ENCODE assay signal across 7 mouse cellular contexts in genomic region chr4:44072146-44072872, GRCm38 (mm10). TPM values are rescaled to one million over a fixed set of nuclear protein-coding genes. Genes with fewer than 3 reads are reported as not detected.
DNase-seq lines count a peak whose midpoint lies in the region; ATAC-seq lines count a peak whose summit lies in the region.

No protein-coding gene starts in this region.

- peak overlapping the region; percentile 64 for H3K4me2 ChIP-seq in embryonic facial prominence, embryonic 11.5 days (ENCODE audit: low read depth, low read length)
- peak overlapping the region; percentile 90 for H3K4me2 ChIP-seq in midbrain, embryonic 12.5 days (replicated peaks)

- under 1% methylated on average over 70 of the region's 70 CpGs for WGBS in embryonic facial prominence, embryonic 11.5 days
- WGBS in limb, embryonic 10.5 days: under 1% methylated on average over 70 of the region's 70 CpGs
- under 1% methylated on average over 58 of the region's 70 CpGs for WGBS in midbrain, embryonic 12.5 days

- 0 out of 2 replicates have a peak overlapping the region, but pooled peaks have one; percentile 5 for H3K27ac ChIP-seq in embryonic facial prominence, embryonic 11.5 days (replicated peaks; ENCODE audit: low read depth, low read length)
- peak overlapping the region; percentile 89 for H3K27ac ChIP-seq in limb, embryonic 10.5 days
- H3K27ac ChIP-seq in midbrain, embryonic 12.5 days (replicated peaks): peak overlapping the region; percentile 69

- H3K9me3 ChIP-seq in embryonic facial prominence, embryonic 11.5 days (replicated peaks; ENCODE audit: control insufficient read depth, low read length): no peaks in the 10 kb centered on the region
- H3K9me3 ChIP-seq in limb, embryonic 10.5 days (replicated peaks): no peaks in the 10 kb centered on the region
- no peaks in the 10 kb centered on the region for H3K9me3 ChIP-seq in midbrain, embryonic 12.5 days

- H3K36me3 ChIP-seq in embryonic facial prominence, embryonic 11.5 days (replicated peaks; ENCODE audit: control insufficient read depth, insufficient read depth, low read depth, low read length): no peaks in the 10 kb centered on the region
- H3K36me3 ChIP-seq in limb, embryonic 10.5 days: no peaks in the 10 kb centered on the region
- H3K36me3 ChIP-seq in midbrain, embryonic 12.5 days: no peaks in the 10 kb centered on the region

- no peaks in the 10 kb centered on the region for H3K4me1 ChIP-seq in embryonic facial prominence, embryonic 11.5 days (ENCODE audit: control insufficient read depth, insufficient read depth, low read length)
- peaks cover 19% of the 10 kb centered on the region for H3K4me1 ChIP-seq in limb, embryonic 10.5 days
- H3K4me1 ChIP-seq in midbrain, embryonic 12.5 days: peaks cover 16% of the 10 kb centered on the region

- H3K9ac ChIP-seq in embryonic facial prominence, embryonic 11.5 days (replicated peaks; ENCODE audit: low read length): peak overlapping the region; percentile 69
- peak overlapping the region; percentile 85 for H3K9ac ChIP-seq in midbrain, embryonic 12.5 days (replicated peaks)

- H3K4me3 ChIP-seq in embryonic facial prominence, embryonic 11.5 days (ENCODE audit: low read depth, low read length): peak overlapping the region; percentile 63
- peak overlapping the region; percentile 93 for H3K4me3 ChIP-seq in limb, embryonic 10.5 days
- H3K4me3 ChIP-seq in midbrain, embryonic 12.5 days: peak overlapping the region; percentile 90

- no peaks in the 10 kb centered on the region for H3K27me3 ChIP-seq in embryonic facial prominence, embryonic 11.5 days (ENCODE audit: control insufficient read depth, insufficient read depth, low read length)
- no peaks in the 10 kb centered on the region for H3K27me3 ChIP-seq in limb, embryonic 10.5 days (ENCODE audit: low read depth, poor library complexity, severe bottlenecking)
- peaks cover 34% of the 10 kb centered on the region for H3K27me3 ChIP-seq in midbrain, embryonic 12.5 days

- peak; percentile 92 for DNase-seq in adrenal gland, postnatal 25 days
- DNase-seq in embryonic facial prominence, embryonic 11.5 days (ENCODE audit: low spot score): peak; percentile 94
- peak; percentile 99 for DNase-seq in heart, adult 11 months
- peak; percentile 94 for DNase-seq in kidney, adult 11 months
- DNase-seq in limb, embryonic 10.5 days (ENCODE audit: low spot score): peak; percentile 96
- DNase-seq in skeletal muscle tissue, adult 2 months (ENCODE audit: low read depth, low spot score): peak; percentile 87

- ATAC-seq in embryonic facial prominence, embryonic 11.5 days (replicated peaks; ENCODE audit: insufficient number of reproducible peaks, low FRiP score, low TSS enrichment, low read depth): peak; percentile 96
- ATAC-seq in midbrain, embryonic 12.5 days (ENCODE audit: low FRiP score, low read depth): peak; percentile 98

RNA-seq across cellular contexts. Expression of gene Gne, which starts 11.7 kb away (rescaled TPM):
- 28.7 and 40.6 TPM in 2 replicates for total RNA-seq in adrenal gland, postnatal 25 days (2021)
- polyA plus RNA-seq in embryonic facial prominence, embryonic 11.5 days (2014; fragmentation: Nextera tagmentation; extraction: Ambion mirVana): 20.3 TPM in 2 replicates
- polyA plus RNA-seq in limb, embryonic 10.5 days (2016; fragmentation: Nextera tagmentation; extraction: Ambion mirVana): 22.7 and 25.3 TPM in 2 replicates
- polyA plus RNA-seq in midbrain, embryonic 12.5 days (2016; fragmentation: Nextera tagmentation; extraction: Ambion mirVana): 15.6 and 17.2 TPM in 2 replicates

Comparison
In these comparisons a context has a peak if more than half of its experiments do, and no peak if none do; other contexts are left out.
1. Peak in every context shown above with its lines: DNase-seq, ATAC-seq, H3K4me3 ChIP-seq and H3K27ac ChIP-seq.
2. H3K27ac ChIP-seq: peak in every context shown above with its lines; median percentile 89 in limb, embryonic 10.5 days; 69 in midbrain, embryonic 12.5 days; 5 in embryonic facial prominence, embryonic 11.5 days.